In the genomic region with DNA sequence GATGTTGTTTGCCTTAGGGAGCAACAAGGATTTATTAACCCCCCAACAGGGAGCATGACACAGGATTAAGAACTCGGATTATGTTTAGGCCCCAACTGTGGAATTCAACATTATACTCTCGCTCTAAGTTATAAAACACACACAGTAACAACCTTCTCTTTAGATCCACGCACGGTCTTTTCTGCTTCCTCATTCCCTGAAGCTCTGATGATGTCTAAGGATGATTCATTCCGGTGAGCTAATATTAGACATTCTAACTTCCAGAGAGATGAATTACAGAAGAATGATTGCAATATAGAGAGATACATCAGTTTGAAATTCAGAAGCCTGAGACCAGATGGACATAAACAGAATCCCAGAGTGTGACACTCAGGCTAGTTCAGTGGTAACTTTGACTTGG, we compare ENCODE assay signal across 24 mouse cellular contexts.
DNase-seq lines count a peak whose midpoint lies in the region; ATAC-seq and TF ChIP-seq lines count a peak whose summit lies in the region.
"Had no signal": no experiment of that assay in that cellular context is flagged by ENCODE, and none has a peak within 500 bp of the region (broad histone marks: within the 10 kb centered on the region; RNA-seq: fewer than 3 reads in every experiment).

No protein-coding gene starts in this region.

- peaks cover 6% of the 10 kb centered on the region; the same call in 1 of the 2 replicates for H3K4me1 ChIP-seq in embryonic fibroblast, embryonic 13.5 days (ENCODE audit: control insufficient read depth, insufficient read depth, low read length)
- no peaks in the 10 kb centered on the region for H3K4me1 ChIP-seq in lung, adult 2 months (ENCODE audit: control insufficient read depth, insufficient read depth, low read length)
- no peaks in the 10 kb centered on the region for H3K4me1 ChIP-seq in intestine, postnatal 0 days (replicated peaks; ENCODE audit: control insufficient read depth, insufficient read depth, low read length)

- no peak for DNase-seq in frontal cortex, postnatal 10 days (ENCODE audit: low spot score in 2 of 2)
- peak; percentile 60 for DNase-seq in 3T3-L1 (ENCODE audit: low read depth, low spot score)
- DNase-seq in Muller cell, postnatal 12 days (ENCODE audit: inconsistent ontology term), result peak; percentile 24
- no peak for DNase-seq in lung, adult 2 months
- DNase-seq: adrenal gland, postnatal 14 days; cerebellum, adult 18-20 months; cerebellum, adult 9-11 months; cerebellum, postnatal 36 days; gastrocnemius, postnatal 10 days; heart, adult 18-20 months; heart, postnatal 10 days; heart, postnatal 4 days had no signal

- no peak for TF ChIP-seq POLR2A in embryonic fibroblast, embryonic 13.5 days (IDR thresholded peaks at IDR 0.05; ENCODE audit: low read depth, low read length)
- TF ChIP-seq POLR2A in lung, adult 2 months (IDR thresholded peaks at IDR 0.05; ENCODE audit: borderline replicate concordance, extremely low read depth, low read depth, low read length), result no peak

- H3K9ac ChIP-seq in intestine, postnatal 0 days (ENCODE audit: low read depth, low read length), result no peak overlapping the region
- H3K9ac ChIP-seq: hindbrain, embryonic 12.5 days had no signal

- WGBS in lung, adult 2 months, result 90% methylated on average over 5 of the region's 5 CpGs
- WGBS in intestine, postnatal 0 days, result 73% methylated on average over 5 of the region's 5 CpGs

- H3K4me2 ChIP-seq in intestine, postnatal 0 days (replicated peaks; ENCODE audit: low read depth), result no peak overlapping the region
- H3K4me2 ChIP-seq: hindbrain, embryonic 12.5 days had no signal

- no peaks in the 10 kb centered on the region for H3K36me3 ChIP-seq in intestine, postnatal 0 days (ENCODE audit: control insufficient read depth, insufficient read depth)
- H3K36me3 ChIP-seq: embryonic facial prominence, embryonic 10.5 days; forebrain, embryonic 10.5 days; G1E; hindbrain, embryonic 12.5 days had no signal

- H3K27me3 ChIP-seq in intestine, postnatal 0 days (replicated peaks; ENCODE audit: control insufficient read depth, insufficient read depth, low read length), result no peaks in the 10 kb centered on the region
- H3K27me3 ChIP-seq: hindbrain, embryonic 12.5 days; Patski had no signal

- peak overlapping the region; percentile 76 for H3K27ac ChIP-seq in embryonic fibroblast, embryonic 13.5 days (ENCODE audit: insufficient read depth, low read length)
- H3K27ac ChIP-seq in intestine, postnatal 0 days (ENCODE audit: low read depth, low read length), result no peak overlapping the region
- H3K27ac ChIP-seq: embryonic facial prominence, embryonic 10.5 days; forebrain, embryonic 10.5 days; heart, embryonic 10.5 days; hindbrain, embryonic 12.5 days had no signal

- ATAC-seq in frontal cortex, adult (ENCODE audit: low TSS enrichment), result peak; percentile 80
- ATAC-seq in intestine, postnatal 0 days, result no peak
- ATAC-seq: activated CD4-positive, CD25-positive, alpha-beta regulatory T cell, adult 4 months; forebrain, embryonic 14.5 days; Patski had no signal

- no peak overlapping the region for H3K4me3 ChIP-seq in embryonic fibroblast, embryonic 13.5 days (ENCODE audit: insufficient read depth, low read length)
- no peak overlapping the region for H3K4me3 ChIP-seq in lung, adult 2 months (replicated peaks; ENCODE audit: extremely low read depth, low read depth, low read length)
- no peak overlapping the region for H3K4me3 ChIP-seq in intestine, postnatal 0 days (ENCODE audit: low read depth, low read length)
- H3K4me3 ChIP-seq: embryonic facial prominence, embryonic 10.5 days; erythroblast, embryonic 14.5 days; forebrain, embryonic 10.5 days; heart, embryonic 10.5 days; hindbrain, embryonic 12.5 days had no signal

- no peak for TF ChIP-seq CTCF in embryonic fibroblast, embryonic 13.5 days (IDR thresholded peaks at IDR 0.05; ENCODE audit: borderline replicate concordance, insufficient read depth, low read length)
- TF ChIP-seq CTCF in lung, adult 2 months (IDR thresholded peaks at IDR 0.05; ENCODE audit: insufficient read depth, low read length), result no peak
- TF ChIP-seq CTCF in intestine, postnatal 0 days (IDR thresholded peaks at IDR 0.05; ENCODE audit: low read depth), result no peak

- H3K9me3 ChIP-seq in intestine, postnatal 0 days (ENCODE audit: control insufficient read depth), result no peaks in the 10 kb centered on the region
- H3K9me3 ChIP-seq: embryonic facial prominence, embryonic 10.5 days; forebrain, embryonic 10.5 days; G1E; heart, embryonic 10.5 days; hindbrain, embryonic 12.5 days had no signal

Comparison
In these comparisons a context has a peak if more than half of its experiments do, and no peak if none do; other contexts are left out.
1. DNase-seq: peak in 3T3-L1 (single experiment) and Muller cell, postnatal 12 days (single experiment); none in frontal cortex, postnatal 10 days (0 of 2) and lung, adult 2 months (single experiment).